Mouse (Mus musculus) limb, embryonic 10.5 days (tissue): ENCODE results near the gene Ube2e2. TPM values are rescaled to one million over a fixed set of nuclear protein-coding genes. Genes with fewer than 3 reads are reported as not detected.
"Not testable (repeated sequence)": the region's sequence is repeated elsewhere in the genome, so short reads cannot be mapped to it uniquely, and the experiment has no call there.

Source experiments
- DNase-seq: peaks from one replicate; pipeline ENCODE4 v3.0.0-alpha.2; 2017; ENCODE audit warnings: low spot score
- H3K27ac ChIP-seq: fragments of 300-500 bp; sonication (generic); 2 replicates; pipeline ENCODE4 v1.5.1; 2016; ENCODE audit warnings: mild to moderate bottlenecking
- H3K27me3 ChIP-seq: fragments of 300-500 bp; sonication (generic); 2 replicates; pipeline ENCODE4 v1.6.1; 2016; ENCODE audit warnings: low read depth, mild to moderate bottlenecking; ENCODE audit not compliant: poor library complexity, severe bottlenecking
- H3K36me3 ChIP-seq: fragments of 300-500 bp; sonication (generic); 2 replicates; pipeline ENCODE4 v1.6.1; 2016; ENCODE audit warnings: mild to moderate bottlenecking, moderate library complexity
- H3K4me1 ChIP-seq: fragments of 300-500 bp; sonication (generic); 2 replicates; pipeline ENCODE4 v1.6.1; 2016
- H3K4me3 ChIP-seq: fragments of 300-500 bp; sonication (generic); 2 replicates; pipeline ENCODE4 v1.5.1; 2016; ENCODE audit warnings: mild to moderate bottlenecking, moderate library complexity
- H3K9me3 ChIP-seq: fragments of 300-500 bp; sonication (generic); replicated peaks from 2 replicates; pipeline ENCODE4 v1.6.1; 2016; ENCODE audit warnings: mild to moderate bottlenecking
- WGBS: fragments of 180-500 bp; shearing (Covaris S2); methylation state at CpG from one replicate; pipeline ENCODE4 v1.1.7; 2016; 5-methylcytosine and 5-hydroxymethylcytosine counted together
- polyA plus RNA-seq: library from polyadenylated mRNA; unstranded; fragments of >200 nt; fragmentation: Nextera tagmentation; extraction: Ambion mirVana; gene quantifications from 2 replicates; pipeline ENCODE4 v1.2.1, GENCODE M21; 2016

Gene Ube2e2
- polyA plus RNA-seq, 1 experiment from 2014 or later = 37.4 TPM

- Histone ChIP-seq H3K36me3 (no peaks in the 10 kb centered on the region), H3K4me1 (peaks cover 4% of the 10 kb centered on the region; the same call in 1 of the 2 replicates), H3K4me3 (no peak overlapping the region), H3K27me3 (no peaks in the 10 kb centered on the region), H3K27ac (no peak overlapping the region), H3K9me3 (no peaks in the 10 kb centered on the region)
- 67% methylated on average over 4 of the region's 4 CpGs for WGBS
- DNase-seq = no peak
These were observed 321.2 kb downstream of the Ube2e2 start for GRCm38 (mm10) chr14:18572852-18573251.

DNA sequence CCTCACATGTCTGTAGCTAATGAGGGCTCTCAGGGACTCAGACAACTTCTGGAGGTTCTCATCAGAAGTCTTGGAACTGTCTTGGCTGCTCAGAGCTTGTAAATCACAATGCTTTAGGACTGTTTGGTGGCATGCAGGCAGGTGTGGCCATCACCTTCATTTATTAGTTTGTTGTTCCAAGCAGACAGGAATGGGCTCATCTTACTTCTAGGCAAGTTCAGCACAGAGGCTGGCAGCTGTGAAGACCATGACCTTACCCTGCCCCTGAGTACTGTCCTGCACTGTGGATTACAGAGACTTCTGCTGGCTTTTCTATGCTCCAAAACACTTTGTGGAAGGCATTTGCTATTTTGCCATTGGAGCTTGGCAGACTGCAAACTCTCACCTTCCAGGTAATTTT lies 324.5 kb downstream of the Ube2e2 start:
- DNase-seq = no peak
- Histone ChIP-seq H3K27ac (no peak overlapping the region), H3K36me3 (no peaks in the 10 kb centered on the region), H3K9me3 (no peaks in the 10 kb centered on the region), H3K4me3 (no peak overlapping the region), H3K27me3 (no peaks in the 10 kb centered on the region), H3K4me1 (peaks cover 4% of the 10 kb centered on the region; the same call in 1 of the 2 replicates)

DNA sequence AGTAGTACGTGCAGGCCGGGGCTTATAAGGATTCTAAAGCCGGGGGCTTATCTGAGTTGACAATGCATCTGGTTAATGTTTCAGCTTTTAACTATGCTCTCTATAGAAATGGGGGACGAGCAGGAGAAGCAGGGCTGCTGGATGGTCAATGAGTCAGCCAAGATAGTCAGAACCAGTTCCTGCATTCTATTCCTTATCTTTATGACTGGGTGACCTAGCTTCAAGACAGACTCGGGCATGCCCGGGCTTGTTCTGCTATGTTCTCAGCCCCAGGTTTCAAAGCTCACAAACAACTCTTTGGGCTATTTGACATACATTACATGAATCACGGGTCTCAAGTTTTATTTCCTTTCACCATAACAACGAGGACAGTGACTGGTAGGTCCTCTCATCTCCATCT lies 329.1 kb downstream of the Ube2e2 start:
- H3K27me3 ChIP-seq, H3K4me3 ChIP-seq, H3K4me1 ChIP-seq, H3K27ac ChIP-seq, H3K36me3 ChIP-seq, H3K9me3 ChIP-seq, DNase-seq: not testable (repeated sequence)
- 86% methylated on average over 8 of the region's 8 CpGs for WGBS

DNA sequence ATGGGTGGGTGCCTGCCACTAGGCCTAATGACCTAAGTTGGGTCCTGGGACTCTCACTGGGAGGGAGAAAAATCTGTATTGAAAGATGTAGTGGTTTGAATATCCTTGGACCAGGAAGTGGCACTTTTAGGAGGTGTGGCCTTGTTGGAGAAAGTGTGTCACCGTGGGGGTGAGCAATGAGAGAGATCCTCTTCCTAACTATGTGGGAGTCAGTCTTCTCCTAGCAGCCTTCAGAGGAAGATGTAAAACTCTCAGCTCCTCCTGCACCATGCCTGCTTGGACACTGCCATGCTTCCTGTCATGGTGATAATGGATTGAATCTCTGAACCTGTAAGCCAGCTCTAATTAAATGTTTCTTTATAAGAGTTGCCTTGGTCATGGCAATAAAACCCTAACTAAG lies 338.8 kb downstream of the Ube2e2 start:
- Histone ChIP-seq H3K4me3 (no peak overlapping the region), H3K27me3 (no peaks in the 10 kb centered on the region), H3K4me1 (no peaks in the 10 kb centered on the region), H3K27ac (no peak overlapping the region), H3K9me3 (no peaks in the 10 kb centered on the region), H3K36me3 (no peaks in the 10 kb centered on the region)
- DNase-seq = no peak
- WGBS = 55% methylated on average over 1 of the region's 1 CpGs

- H3K36me3 ChIP-seq = no peaks in the 10 kb centered on the region
- H3K4me1 ChIP-seq = no peaks in the 10 kb centered on the region
- H3K9me3 ChIP-seq = no peaks in the 10 kb centered on the region
- WGBS = 88% methylated on average over 2 of the region's 2 CpGs
- no peak for DNase-seq
- H3K27me3 ChIP-seq = no peaks in the 10 kb centered on the region
- no peak overlapping the region for H3K4me3 ChIP-seq
- no peak overlapping the region for H3K27ac ChIP-seq
These were observed 339.5 kb downstream of the Ube2e2 start for GRCm38 (mm10) chr14:18554627-18554988.

DNA sequence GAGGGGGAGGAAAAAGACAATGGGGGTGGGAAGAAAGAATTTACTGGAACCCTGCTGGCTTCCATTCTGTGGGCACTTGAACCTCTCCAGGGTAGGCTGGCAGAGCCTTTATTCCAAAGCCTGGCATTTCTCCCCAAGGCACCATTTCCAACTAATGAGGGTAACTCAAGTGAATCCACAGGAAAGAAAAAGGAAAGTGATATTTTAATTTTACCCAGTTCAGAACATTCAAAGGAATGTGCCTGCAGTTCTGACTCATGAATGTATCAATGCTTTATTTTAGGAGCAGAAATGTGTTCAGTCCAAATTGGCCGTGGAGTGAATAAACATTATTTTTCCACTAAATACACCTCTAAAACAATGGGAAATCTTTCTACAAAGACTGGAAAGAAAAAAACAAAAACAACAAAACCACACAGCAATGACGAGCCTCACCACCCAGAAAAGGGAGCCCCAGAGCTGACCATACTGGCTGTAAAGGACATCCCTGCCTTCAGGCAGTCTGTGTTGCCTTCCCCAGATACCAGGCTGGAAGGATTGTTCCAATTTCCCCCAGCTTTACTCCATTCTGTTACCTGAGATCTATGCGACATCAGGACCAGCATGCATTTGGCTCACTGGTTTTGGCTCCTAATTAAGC lies 340.0 kb downstream of the Ube2e2 start:
- Histone ChIP-seq H3K4me1 (no peaks in the 10 kb centered on the region), H3K27me3 (no peaks in the 10 kb centered on the region), H3K27ac (no peak overlapping the region), H3K4me3 (no peak overlapping the region), H3K36me3 (no peaks in the 10 kb centered on the region), H3K9me3 (no peaks in the 10 kb centered on the region)
- 80% methylated on average over 3 of the region's 3 CpGs for WGBS
- no peak for DNase-seq

DNA sequence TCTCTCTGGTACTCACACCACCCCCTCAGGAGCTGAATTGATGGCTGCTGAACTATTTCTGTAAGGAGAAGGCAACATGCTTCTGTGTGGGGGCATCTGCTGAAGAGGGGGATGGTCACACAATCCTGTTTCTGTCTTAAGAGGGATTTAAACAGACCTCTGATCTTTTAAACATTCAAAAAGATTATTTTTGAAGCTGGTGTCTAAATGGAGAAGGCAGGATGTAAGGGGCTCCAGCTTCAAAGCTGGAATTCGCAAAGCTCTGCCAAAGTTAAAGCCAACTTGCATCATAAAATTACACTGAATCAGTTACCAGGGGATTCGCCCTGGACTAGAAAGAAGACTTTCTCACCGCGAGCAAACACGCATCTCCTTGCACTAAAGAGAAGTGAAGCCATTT lies 346.5 kb downstream of the Ube2e2 start:
- 84% methylated on average over 5 of the region's 5 CpGs for WGBS
- Histone ChIP-seq H3K27ac (no peak overlapping the region), H3K4me1 (peaks cover 6% of the 10 kb centered on the region; the same call in 1 of the 2 replicates), H3K4me3 (no peak overlapping the region), H3K27me3 (no peaks in the 10 kb centered on the region), H3K9me3 (no peaks in the 10 kb centered on the region), H3K36me3 (no peaks in the 10 kb centered on the region)
- DNase-seq = no peak

- H3K9me3 ChIP-seq, H3K27me3 ChIP-seq, H3K4me1 ChIP-seq, H3K36me3 ChIP-seq, DNase-seq, H3K27ac ChIP-seq, H3K4me3 ChIP-seq: not testable (repeated sequence)
- WGBS = 84% methylated on average over 4 of the region's 4 CpGs
These were observed 355.0 kb downstream of the Ube2e2 start for GRCm38 (mm10) chr14:18539092-18539491.

GRCm38 (mm10) chr14:18530899-18531298 lies 363.2 kb downstream of the Ube2e2 start:
- 66% methylated on average over 2 of the region's 2 CpGs for WGBS
- no peak for DNase-seq

GRCm38 (mm10) chr14:18530496-18530895 lies 363.6 kb downstream of the Ube2e2 start:
- WGBS = 84% methylated on average over 4 of the region's 4 CpGs
- Histone ChIP-seq H3K4me1 (no peaks in the 10 kb centered on the region), H3K9me3 (no peaks in the 10 kb centered on the region), H3K27ac (no peak overlapping the region), H3K27me3 (no peaks in the 10 kb centered on the region), H3K4me3 (no peak overlapping the region), H3K36me3 (no peaks in the 10 kb centered on the region)
- DNase-seq = no peak

More at GRCm38 (mm10) chr14:18530899-18531298, 363.2 kb downstream of the Ube2e2 start:
- H3K4me1 ChIP-seq = no peaks in the 10 kb centered on the region
- no peak overlapping the region for H3K27ac ChIP-seq
- no peak overlapping the region for H3K4me3 ChIP-seq
- H3K27me3 ChIP-seq = no peaks in the 10 kb centered on the region
- H3K9me3 ChIP-seq = no peaks in the 10 kb centered on the region
- no peaks in the 10 kb centered on the region for H3K36me3 ChIP-seq
